Mouse (Mus musculus): ENCODE measurements at regions not wholly inside any gene's neighbourhood (a gene's known extent, or its start where the extent isn't known, plus 50 kb on each side); places are given as distances from the start of the nearest gene placed in this dataset.

DNA sequence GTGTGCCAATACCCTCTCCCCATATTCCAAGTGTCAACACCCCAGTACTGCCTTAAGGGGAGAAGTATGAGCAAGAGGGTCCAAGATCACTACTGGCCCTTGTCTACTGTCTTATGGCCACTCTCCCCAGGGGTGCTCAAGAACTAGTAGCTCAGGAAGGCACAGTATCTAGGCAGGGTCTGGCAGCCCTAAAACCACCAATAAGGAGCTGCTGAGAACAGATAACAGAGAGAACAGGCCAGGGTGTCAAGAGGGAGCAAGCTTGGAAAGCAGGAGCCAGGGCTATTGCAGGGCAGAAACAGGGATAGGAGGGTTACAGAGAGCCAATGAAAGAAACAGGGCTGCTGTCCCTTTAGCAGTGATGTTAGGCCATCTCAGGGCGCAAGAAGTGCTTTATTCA, 139.6 kb upstream of the D7Ertd443e start:
- TF ChIP-seq CTCF (IDR thresholded peaks at IDR 0.05 in 2 of 3, conservative IDR thresholded peaks at IDR 0.05 in 1 of 3; ENCODE audit: control insufficient read depth in 1 of 3, insufficient read depth in 1 of 3, low read depth in 2 of 3, low read length in 3 of 3, poor library complexity in 1 of 3, severe bottlenecking in 1 of 3) (no peak), GATA1 (IDR thresholded peaks at IDR 0.05; ENCODE audit: low read depth, low read length) (no peak), BHLHE40 (IDR thresholded peaks at IDR 0.05; ENCODE audit: borderline replicate concordance, low read depth, low read length) (no peak)
